Mouse (Mus musculus) lung, adult 2 months (tissue): ENCODE results near the gene Slc8a2. TPM values are rescaled to one million over a fixed set of nuclear protein-coding genes. Genes with fewer than 3 reads are reported as not detected.

Source experiments
- DNase-seq: peaks from one replicate; pipeline ENCODE4 v3.0.0; 2022
- H3K4me1 ChIP-seq: fragments of 200-500 bp; 2 replicates; pipeline ENCODE4 v1.6.1; 2011; ENCODE audit warnings: low read length; ENCODE audit not compliant: control insufficient read depth, insufficient read depth
- H3K4me3 ChIP-seq: fragments of 200-500 bp; replicated peaks from 2 replicates; pipeline ENCODE3; 2011; ENCODE audit warnings: low read depth, mild to moderate bottlenecking, control low read depth, low read length; ENCODE audit errors: extremely low read depth
- CTCF ChIP-seq: fragments of 200-500 bp; IDR thresholded peaks from 2 replicates; pipeline ENCODE4 v1.5.1; 2011; ENCODE audit warnings: mild to moderate bottlenecking, low read length, control low read depth; ENCODE audit not compliant: insufficient read depth
- POLR2A ChIP-seq: fragments of 200-500 bp; IDR thresholded peaks from 2 replicates; pipeline ENCODE4 v1.6.1; 2011; ENCODE audit warnings: low read depth, mild to moderate bottlenecking, control low read depth, low read length, borderline replicate concordance; ENCODE audit errors: extremely low read depth
- WGBS: fragments of 180-500 bp; shearing (Covaris S2); methylation state at CpG from one replicate; pipeline ENCODE4 v1.1.7; 2018; 5-methylcytosine and 5-hydroxymethylcytosine counted together
- polyA plus RNA-seq: library from polyadenylated mRNA; depleted of rRNA; stranded (reverse); fragments of >200 nt; gene quantifications from 2 replicates; pipeline ENCODE4 v1.2.3, GENCODE M21; 2012; rRNA removed

Slc8a2 gene
- polyA plus RNA-seq, 1 experiment = 0.85 TPM

GRCm38 (mm10) chr7:16204791-16205190 is 75.2 kb downstream of the Slc8a2 start:
- no peak for DNase-seq
- 68% methylated on average over 9 of the region's 9 CpGs for WGBS
- no peaks in the 10 kb centered on the region for H3K4me1 ChIP-seq
- TF ChIP-seq POLR2A = no peak
- TF ChIP-seq CTCF = no peak
- no peak overlapping the region for H3K4me3 ChIP-seq

GRCm38 (mm10) chr7:16207076-16207475 is 77.5 kb downstream of the Slc8a2 start:
- no peak for TF ChIP-seq POLR2A
- no peak for TF ChIP-seq CTCF
- Histone ChIP-seq H3K4me3 (no peak overlapping the region), H3K4me1 (no peaks in the 10 kb centered on the region)
- DNase-seq = no peak
- WGBS = 72% methylated on average over 7 of the region's 7 CpGs

GRCm38 (mm10) chr7:16207496-16207895 is 77.9 kb downstream of the Slc8a2 start:
- TF ChIP-seq POLR2A (no peak), CTCF (no peak)
- Histone ChIP-seq H3K4me3 (no peak overlapping the region), H3K4me1 (no peaks in the 10 kb centered on the region)
- DNase-seq = no peak
- WGBS = 80% methylated on average over 10 of the region's 10 CpGs

GRCm38 (mm10) chr7:16208781-16209665 is 79.4 kb downstream of the Slc8a2 start:
- H3K4me3 ChIP-seq = no peak overlapping the region
- 62% methylated on average over 21 of the region's 21 CpGs for WGBS
- no peak for TF ChIP-seq POLR2A
- TF ChIP-seq CTCF = no peak
- DNase-seq = no peak
- H3K4me1 ChIP-seq = no peaks in the 10 kb centered on the region

Other genes with a start within 250 kb of the Slc8a2 start
- not detected in 2 replicates for gene Crx, start 249.9 kb upstream of the Slc8a2 start, polyA plus RNA-seq
- not detected in 2 replicates for gene Crxos, start 247.2 kb upstream of the Slc8a2 start, polyA plus RNA-seq
- 480 and 641 TPM in 2 replicates for gene Selenow, start 207.4 kb upstream of the Slc8a2 start, polyA plus RNA-seq
- gene Nop53, start 183.8 kb upstream of the Slc8a2 start, polyA plus RNA-seq = 119 and 128 TPM in 2 replicates
- 219 and 232 TPM in 2 replicates for gene Ehd2, start 162.3 kb upstream of the Slc8a2 start, polyA plus RNA-seq
- gene Bicra, start 81.9 kb upstream of the Slc8a2 start, polyA plus RNA-seq = 19.0 and 21.2 TPM in 2 replicates
- gene Zfp541, start 68.0 kb upstream of the Slc8a2 start, polyA plus RNA-seq = 0.02 and 0.04 TPM in 2 replicates
- 144 and 157 TPM in 2 replicates for gene Napa, start 31.4 kb upstream of the Slc8a2 start, polyA plus RNA-seq
- gene Kptn, start 9.9 kb upstream of the Slc8a2 start, polyA plus RNA-seq = 25.5 and 28.3 TPM in 2 replicates
- gene Meis3, start 45.3 kb downstream of the Slc8a2 start, polyA plus RNA-seq = 19.4 and 23.4 TPM in 2 replicates
- gene Dhx34, start 92.2 kb downstream of the Slc8a2 start, polyA plus RNA-seq = 28.4 and 39.4 TPM in 2 replicates
- gene C5ar2, start 114.3 kb downstream of the Slc8a2 start, polyA plus RNA-seq = 2.3 and 3.2 TPM in 2 replicates
- 36.1 and 39.2 TPM in 2 replicates for gene C5ar1, start 129.7 kb downstream of the Slc8a2 start, polyA plus RNA-seq
- 54.0 and 76.4 TPM in 2 replicates for gene Inafm1, start 143.8 kb downstream of the Slc8a2 start, polyA plus RNA-seq
- 31.2 and 47.3 TPM in 2 replicates for gene Ccdc9, start 157.0 kb downstream of the Slc8a2 start, polyA plus RNA-seq
- gene Bbc3, start 178.6 kb downstream of the Slc8a2 start, polyA plus RNA-seq = 31.8 and 48.2 TPM in 2 replicates